Mouse (Mus musculus) liver, embryonic 12.5 days (tissue): Measurements from ENCODE around the gene Rundc3b. TPM values are rescaled to one million over a fixed set of nuclear protein-coding genes. Genes with fewer than 3 reads are reported as not detected.

ENCODE experiments used
- ATAC-seq: fragments of 200-750 bp; cut with Nextera tagmentation; 2 replicates; pipeline ENCODE4 v1.8.0; 2017; ENCODE audit warnings: moderate number of reproducible peaks, mild to moderate bottlenecking, moderate library complexity
- H3K27ac ChIP-seq: fragments of 300-500 bp; sonication (generic); 2 replicates; pipeline ENCODE4 v1.5.1; 2016; ENCODE audit warnings: mild to moderate bottlenecking
- H3K27me3 ChIP-seq: fragments of 300-500 bp; sonication (generic); replicated peaks from 2 replicates; pipeline ENCODE4 v1.6.1; 2016; ENCODE audit warnings: mild to moderate bottlenecking, moderate library complexity
- H3K36me3 ChIP-seq: fragments of 300-500 bp; sonication (generic); 2 replicates; pipeline ENCODE4 v1.6.1; 2016; ENCODE audit warnings: mild to moderate bottlenecking, moderate library complexity
- H3K4me1 ChIP-seq: fragments of 300-500 bp; sonication (generic); 2 replicates; pipeline ENCODE4 v1.6.1; 2016
- H3K4me2 ChIP-seq: fragments of 300-500 bp; sonication (generic); 2 replicates; pipeline ENCODE4 v1.6.1; 2016; ENCODE audit warnings: mild to moderate bottlenecking, moderate library complexity
- H3K4me3 ChIP-seq: fragments of 300-500 bp; sonication (generic); 2 replicates; pipeline ENCODE4 v1.5.1; 2016; ENCODE audit warnings: mild to moderate bottlenecking, moderate library complexity
- H3K9ac ChIP-seq: fragments of 300-500 bp; sonication (generic); 2 replicates; pipeline ENCODE4 v1.6.1; 2016; ENCODE audit warnings: mild to moderate bottlenecking, moderate library complexity
- H3K9me3 ChIP-seq: fragments of 300-500 bp; sonication (generic); replicated peaks from 2 replicates; pipeline ENCODE4 v1.6.1; 2016; ENCODE audit warnings: mild to moderate bottlenecking, moderate library complexity
- WGBS: fragments of 180-500 bp; shearing (Covaris S2); methylation state at CpG from one replicate; pipeline ENCODE4 v1.1.7; 2016; ENCODE audit not compliant: insufficient replicate concordance; 5-methylcytosine and 5-hydroxymethylcytosine counted together
- polyA plus RNA-seq: library from polyadenylated mRNA; unstranded; fragments of >200 nt; fragmentation: Nextera tagmentation; extraction: Ambion mirVana; gene quantifications from 2 replicates; pipeline ENCODE4 v1.2.1, GENCODE M21; 2016

Rundc3b gene
- polyA plus RNA-seq, 1 experiment from 2014 or later: 0.41 TPM

- Histone ChIP-seq H3K4me3 (no peak overlapping the region), H3K36me3 (no peaks in the 10 kb centered on the region), H3K27ac (no peak overlapping the region), H3K4me1 (no peaks in the 10 kb centered on the region), H3K4me2 (no peak overlapping the region), H3K9me3 (no peaks in the 10 kb centered on the region), H3K9ac (no peak overlapping the region), H3K27me3 (no peaks in the 10 kb centered on the region)
- ATAC-seq: no peak
- 54% methylated on average over 3 of the region's 3 CpGs for WGBS
Measured at GRCm38 (mm10) chr5:8571118-8571517, 51.6 kb downstream of the Rundc3b start.

DNA sequence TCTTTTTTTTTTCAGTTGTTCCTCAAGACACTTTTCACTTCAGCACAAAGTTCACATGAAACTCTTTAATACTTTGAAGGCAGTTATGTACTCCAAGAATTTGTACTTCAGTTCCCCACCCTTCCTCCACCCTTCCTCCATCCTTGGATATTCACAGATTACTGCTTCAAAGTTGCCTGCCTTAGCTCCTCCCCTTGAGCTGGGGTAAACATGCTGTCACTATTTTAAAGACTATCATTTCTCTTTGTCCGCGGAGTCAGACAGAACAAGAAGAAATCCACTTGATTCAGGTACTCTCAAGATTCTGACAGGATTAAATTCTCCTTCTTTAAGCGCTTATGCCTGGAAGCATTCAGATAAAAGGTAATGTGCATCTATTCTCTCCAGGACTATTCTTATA, 55.9 kb downstream of the Rundc3b start:
- H3K4me2 ChIP-seq: no peak overlapping the region
- no peak overlapping the region for H3K9ac ChIP-seq
- H3K4me3 ChIP-seq: no peak overlapping the region
- H3K9me3 ChIP-seq: no peaks in the 10 kb centered on the region
- 61% methylated on average over 3 of the region's 3 CpGs for WGBS
- H3K27ac ChIP-seq: no peak overlapping the region
- ATAC-seq: no peak
- H3K27me3 ChIP-seq: no peaks in the 10 kb centered on the region
- no peaks in the 10 kb centered on the region for H3K36me3 ChIP-seq
- no peaks in the 10 kb centered on the region for H3K4me1 ChIP-seq

- H3K4me2 ChIP-seq: no peak overlapping the region
- no peaks in the 10 kb centered on the region for H3K27me3 ChIP-seq
- no peak for ATAC-seq
- no peaks in the 10 kb centered on the region for H3K4me1 ChIP-seq
- H3K36me3 ChIP-seq: no peaks in the 10 kb centered on the region
- no peak overlapping the region for H3K9ac ChIP-seq
- H3K4me3 ChIP-seq: no peak overlapping the region
- no peak overlapping the region for H3K27ac ChIP-seq
- 52% methylated on average over 2 of the region's 5 CpGs for WGBS
- H3K9me3 ChIP-seq: no peaks in the 10 kb centered on the region
Measured at GRCm38 (mm10) chr5:8544512-8544911, 78.2 kb downstream of the Rundc3b start.

DNA sequence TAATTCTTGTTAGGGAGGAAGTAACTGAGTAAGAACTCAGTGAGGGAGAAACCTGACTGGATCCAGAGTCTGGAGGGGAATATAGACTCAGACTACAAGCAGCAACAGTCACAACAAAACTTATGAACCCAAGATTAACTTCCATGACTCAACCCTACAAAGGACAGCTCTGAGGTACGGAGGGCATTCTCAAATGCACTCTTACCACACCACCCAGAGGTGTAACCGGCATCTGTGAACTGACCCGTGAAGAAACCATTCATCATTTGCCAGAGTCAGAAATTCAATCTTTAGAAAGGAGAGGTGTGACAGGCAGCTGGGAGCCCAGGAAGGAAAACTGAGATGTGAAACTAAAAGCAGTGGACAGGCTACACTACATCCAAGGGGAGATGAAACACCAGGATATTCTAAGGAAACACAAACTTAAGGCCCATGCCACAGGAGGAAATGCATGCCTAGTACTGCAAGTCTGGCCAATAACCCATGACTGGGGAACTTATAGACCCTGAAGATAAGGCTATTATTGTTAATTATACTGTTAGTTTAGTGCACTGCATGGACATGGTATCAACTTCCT, 80.0 kb downstream of the Rundc3b start:
- Histone ChIP-seq H3K27me3 (no peaks in the 10 kb centered on the region), H3K36me3 (no peaks in the 10 kb centered on the region), H3K4me3 (no peak overlapping the region), H3K4me2 (no peak overlapping the region), H3K27ac (no peak overlapping the region), H3K4me1 (no peaks in the 10 kb centered on the region), H3K9me3 (no peaks in the 10 kb centered on the region), H3K9ac (no peak overlapping the region)
- ATAC-seq: no peak
- WGBS: 60% methylated on average over 3 of the region's 3 CpGs

GRCm38 (mm10) chr5:8541120-8542117, 81.3 kb downstream of the Rundc3b start:
- H3K27ac ChIP-seq: no peak overlapping the region
- no peak overlapping the region for H3K9ac ChIP-seq
- no peak for ATAC-seq
- H3K9me3 ChIP-seq: no peaks in the 10 kb centered on the region
- H3K36me3 ChIP-seq: no peaks in the 10 kb centered on the region
- no peak overlapping the region for H3K4me2 ChIP-seq
- H3K4me3 ChIP-seq: no peak overlapping the region
- H3K27me3 ChIP-seq: no peaks in the 10 kb centered on the region
- H3K4me1 ChIP-seq: no peaks in the 10 kb centered on the region
- WGBS: 69% methylated on average over 7 of the region's 7 CpGs

- Histone ChIP-seq H3K36me3 (no peaks in the 10 kb centered on the region), H3K27ac (no peak overlapping the region), H3K9me3 (no peaks in the 10 kb centered on the region), H3K4me3 (no peak overlapping the region), H3K4me1 (no peaks in the 10 kb centered on the region), H3K4me2 (no peak overlapping the region), H3K9ac (no peak overlapping the region), H3K27me3 (no peaks in the 10 kb centered on the region)
- WGBS: 46% methylated on average over 3 of the region's 3 CpGs
- ATAC-seq: no peak
Measured at GRCm38 (mm10) chr5:8519006-8519405, 103.7 kb downstream of the Rundc3b start.

DNA sequence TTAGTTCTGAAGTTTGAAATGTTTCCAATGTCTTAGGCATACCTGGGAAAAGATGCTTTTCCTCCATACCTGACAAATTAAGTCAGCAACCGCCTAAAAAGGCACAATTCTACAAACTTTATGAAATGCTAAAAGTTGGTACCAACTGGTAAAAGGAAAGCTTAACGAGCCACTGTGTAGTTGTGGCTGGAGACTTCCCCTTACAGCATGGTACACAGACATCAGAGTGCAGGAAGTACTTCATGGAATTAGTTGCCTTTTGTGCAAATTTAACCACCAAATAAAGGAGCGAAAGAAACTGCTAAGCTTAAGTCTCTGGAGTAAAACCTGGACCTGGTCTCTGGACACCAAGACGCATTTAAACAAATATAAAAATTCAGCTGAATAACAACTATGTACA, 131.0 kb downstream of the Rundc3b start:
- Histone ChIP-seq H3K4me1 (no peaks in the 10 kb centered on the region), H3K27ac (no peak overlapping the region), H3K9me3 (no peaks in the 10 kb centered on the region), H3K36me3 (no peaks in the 10 kb centered on the region), H3K9ac (no peak overlapping the region), H3K4me3 (no peak overlapping the region), H3K27me3 (no peaks in the 10 kb centered on the region), H3K4me2 (no peak overlapping the region)
- WGBS: 59% methylated on average over 4 of the region's 4 CpGs
- no peak for ATAC-seq

DNA sequence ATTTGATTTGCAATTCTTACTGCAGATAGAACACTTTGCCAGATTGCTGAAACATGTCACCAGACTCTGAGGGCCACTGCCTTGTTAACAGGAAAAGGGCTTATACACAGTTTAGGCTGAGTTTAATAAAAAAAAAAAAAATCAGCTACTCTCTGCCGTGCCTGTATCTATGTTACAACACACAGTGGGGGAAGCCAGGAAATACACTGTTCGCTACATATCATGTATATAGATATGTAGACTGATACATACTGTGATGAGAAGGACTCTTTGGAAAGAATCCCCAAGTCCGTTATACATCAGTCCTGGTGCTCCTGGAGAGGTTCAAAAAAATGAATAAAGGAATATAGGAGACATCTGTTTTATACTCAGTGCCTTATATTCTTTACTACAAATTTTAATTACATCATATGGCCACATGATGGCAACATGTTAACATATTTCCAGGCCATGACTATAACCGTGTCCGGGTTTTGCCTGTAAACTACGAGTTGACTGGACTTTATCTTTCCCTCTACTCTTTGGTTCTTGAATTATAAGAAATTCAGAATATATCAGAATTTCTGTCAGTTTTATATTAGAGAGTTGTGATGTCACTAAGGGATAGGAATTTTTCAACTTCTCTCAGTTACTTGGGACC, 133.2 kb downstream of the Rundc3b start:
- Histone ChIP-seq H3K9me3 (no peaks in the 10 kb centered on the region), H3K9ac (no peak overlapping the region), H3K4me1 (no peaks in the 10 kb centered on the region), H3K27ac (no peak overlapping the region), H3K4me3 (no peak overlapping the region), H3K4me2 (no peak overlapping the region), H3K27me3 (no peaks in the 10 kb centered on the region), H3K36me3 (no peaks in the 10 kb centered on the region)
- no peak for ATAC-seq
- whole genome bisulfite sequencing: 43% methylated on average over 6 of the region's 6 CpGs

DNA sequence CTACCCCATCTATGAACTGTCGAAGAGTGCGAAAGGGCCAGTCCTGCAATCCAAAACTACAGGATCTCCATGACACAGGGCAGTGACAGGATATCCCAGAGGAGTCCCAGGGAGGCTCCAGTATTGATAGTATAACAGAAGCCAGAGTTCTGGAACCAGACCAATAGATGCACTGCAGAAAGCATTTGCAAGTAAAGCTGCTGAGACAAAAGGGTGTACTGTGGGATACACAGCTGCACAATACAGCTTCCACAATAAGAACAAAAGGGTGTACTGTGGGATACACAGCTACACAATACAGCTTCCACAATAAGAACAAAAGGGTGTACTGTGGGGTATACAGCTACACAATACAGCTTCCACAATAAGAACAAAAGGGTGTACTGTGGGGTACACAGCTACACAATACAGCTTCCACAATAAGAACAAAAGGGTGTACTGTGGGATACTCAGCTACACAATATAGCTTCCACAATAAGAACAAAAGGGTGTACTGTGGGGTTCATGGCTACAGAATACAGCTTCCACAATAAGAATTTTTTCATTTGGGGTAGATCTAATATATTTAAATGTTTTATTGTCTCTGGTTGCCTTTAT, 134.0 kb downstream of the Rundc3b start:
- Histone ChIP-seq H3K4me2 (no peak overlapping the region), H3K9me3 (no peaks in the 10 kb centered on the region), H3K4me1 (no peaks in the 10 kb centered on the region), H3K36me3 (no peaks in the 10 kb centered on the region), H3K27ac (no peak overlapping the region), H3K4me3 (no peak overlapping the region), H3K27me3 (no peaks in the 10 kb centered on the region), H3K9ac (no peak overlapping the region)
- no peak for ATAC-seq
- 79% methylated on average over 2 of the region's 2 CpGs for WGBS

- H3K4me2 ChIP-seq: no peak overlapping the region
- H3K4me3 ChIP-seq: no peak overlapping the region
- H3K9ac ChIP-seq: no peak overlapping the region
- no peak overlapping the region for H3K27ac ChIP-seq
- H3K4me1 ChIP-seq: no peaks in the 10 kb centered on the region
- H3K27me3 ChIP-seq: no peaks in the 10 kb centered on the region
- no peaks in the 10 kb centered on the region for H3K36me3 ChIP-seq
- ATAC-seq: no peak
- no peaks in the 10 kb centered on the region for H3K9me3 ChIP-seq
- WGBS: 63% methylated on average over 4 of the region's 4 CpGs
Measured at GRCm38 (mm10) chr5:8487989-8488700, 134.6 kb downstream of the Rundc3b start.

GRCm38 (mm10) chr5:8456561-8456960, 166.2 kb downstream of the Rundc3b start:
- Histone ChIP-seq H3K9me3 (no peaks in the 10 kb centered on the region), H3K27ac (no peak overlapping the region), H3K36me3 (peaks cover 21% of the 10 kb centered on the region; the same call in 1 of the 2 replicates), H3K4me3 (no peak overlapping the region), H3K4me2 (no peak overlapping the region), H3K9ac (no peak overlapping the region), H3K27me3 (no peaks in the 10 kb centered on the region), H3K4me1 (no peaks in the 10 kb centered on the region)
- no peak for ATAC-seq
- WGBS: 75% methylated on average over 5 of the region's 5 CpGs
